Mouse (Mus musculus): ENCODE data around the gene Trappc3.

Trappc3 gene

GRCm38 (mm10) chr4:126278961-126279360 lies 16.8 kb downstream of the Trappc3 start:
- DNase-seq (ENCODE audit: low spot score), result no peak

GRCm38 (mm10) chr4:126281706-126282105 lies 19.6 kb downstream of the Trappc3 start:
- no peak for DNase-seq (ENCODE audit: low spot score)

GRCm38 (mm10) chr4:126283582-126283981 lies 21.5 kb downstream of the Trappc3 start:
- no peak for DNase-seq (ENCODE audit: low spot score)

- peak; percentile 39 for DNase-seq (ENCODE audit: low spot score)
Observed at GRCm38 (mm10) chr4:126286492-126286891, 24.4 kb downstream of the Trappc3 start, which contains the start of gene Col8a2. Col8a2 (plus strand) TSS chr4:126286793.

- DNase-seq (ENCODE audit: low spot score), result no peak
Observed at GRCm38 (mm10) chr4:126287302-126287995, 25.3 kb downstream of the Trappc3 start.

- DNase-seq (ENCODE audit: low spot score), result no peak
Observed at GRCm38 (mm10) chr4:126288085-126288666, 26.1 kb downstream of the Trappc3 start.

- no peak for DNase-seq (ENCODE audit: low spot score)
Observed at GRCm38 (mm10) chr4:126290314-126290713, 28.2 kb downstream of the Trappc3 start.

GRCm38 (mm10) chr4:126291196-126291595 lies 29.1 kb downstream of the Trappc3 start:
- no peak for DNase-seq (ENCODE audit: low spot score)

- DNase-seq (ENCODE audit: low spot score), result no peak
Observed at GRCm38 (mm10) chr4:126295152-126295551, 33.0 kb downstream of the Trappc3 start.

GRCm38 (mm10) chr4:126295937-126296336 lies 33.8 kb downstream of the Trappc3 start:
- DNase-seq (ENCODE audit: low spot score), result no peak

- peak; percentile 56 for DNase-seq (ENCODE audit: low spot score)
Observed at GRCm38 (mm10) chr4:126296617-126297101, 34.5 kb downstream of the Trappc3 start.

- DNase-seq (ENCODE audit: low spot score), result no peak
Observed at GRCm38 (mm10) chr4:126300916-126301583, 38.9 kb downstream of the Trappc3 start.

GRCm38 (mm10) chr4:126301584-126302309 lies 39.6 kb downstream of the Trappc3 start:
- DNase-seq (ENCODE audit: low spot score), result no peak

- DNase-seq (ENCODE audit: low spot score), result no peak
Observed at GRCm38 (mm10) chr4:126303877-126304276, 41.8 kb downstream of the Trappc3 start.

- DNase-seq (ENCODE audit: low spot score), result no peak
Observed at GRCm38 (mm10) chr4:126305428-126305827, 43.3 kb downstream of the Trappc3 start.

- no peak for DNase-seq (ENCODE audit: low spot score)
Observed at GRCm38 (mm10) chr4:126306058-126306457, 43.9 kb downstream of the Trappc3 start.

GRCm38 (mm10) chr4:126306827-126307226 lies 44.7 kb downstream of the Trappc3 start:
- no peak for DNase-seq (ENCODE audit: low spot score)

- DNase-seq (ENCODE audit: low spot score), result peak; percentile 58
Observed at GRCm38 (mm10) chr4:126309211-126309921, 47.2 kb downstream of the Trappc3 start.

- peak; percentile 97 for DNase-seq (ENCODE audit: low spot score)
Observed at GRCm38 (mm10) chr4:126309922-126310309, 47.8 kb downstream of the Trappc3 start.

- no peak for DNase-seq (ENCODE audit: low spot score)
Observed at GRCm38 (mm10) chr4:126310344-126310743, 48.2 kb downstream of the Trappc3 start.

GRCm38 (mm10) chr4:126311566-126312200 lies 49.6 kb downstream of the Trappc3 start:
- no peak for DNase-seq (ENCODE audit: low spot score)
